Comparison of ENCODE assay signal across 5 mouse cellular contexts in genomic region chr2:39109712-39110111, GRCm38 (mm10). TPM values are rescaled to one million over a fixed set of nuclear protein-coding genes. Genes with fewer than 3 reads are reported as not detected.
DNase-seq lines count a peak whose midpoint lies in the region; ATAC-seq lines count a peak whose summit lies in the region.
"Not testable (repeated sequence)": the region's sequence is repeated elsewhere in the genome, so short reads cannot be mapped to it uniquely, and the experiment has no call there.

No protein-coding gene starts in this region.

- peak; percentile 36 for DNase-seq in NIH3T3 (ENCODE audit: low read depth)
- DNase-seq in liver, embryonic 11.5 days (ENCODE audit: low spot score); liver, embryonic 13.5 days: not testable (repeated sequence)
- DNase-seq in lung, postnatal 36 days: peak; percentile 6

- H3K27ac ChIP-seq in liver, embryonic 11.5 days (ENCODE audit: low read depth, low read length); liver, embryonic 15.5 days (replicated peaks): not testable (repeated sequence)
- H3K27ac ChIP-seq in liver, embryonic 13.5 days: peak overlapping the region; percentile 26; the same call in 1 of the 2 replicates

- not testable (repeated sequence) for H3K9ac ChIP-seq in liver, embryonic 11.5 days (ENCODE audit: low read depth, low read length); liver, embryonic 13.5 days; liver, embryonic 15.5 days

- H3K36me3 ChIP-seq in liver, embryonic 11.5 days (ENCODE audit: control insufficient read depth, insufficient read depth, low read length); liver, embryonic 13.5 days; liver, embryonic 15.5 days (replicated peaks): not testable (repeated sequence)

- ATAC-seq in liver, embryonic 11.5 days (replicated peaks; ENCODE audit: low FRiP score): peak; percentile 53; the same call in 1 of the 2 replicates
- peak; percentile 63 for ATAC-seq in liver, embryonic 13.5 days (ENCODE audit: low read depth)
- 0 out of 2 replicates have a peak, but pooled peaks have one; percentile 28 for ATAC-seq in liver, embryonic 15.5 days (ENCODE audit: insufficient read depth)

- not testable (repeated sequence) for H3K9me3 ChIP-seq in liver, embryonic 11.5 days (ENCODE audit: control insufficient read depth, low read length); liver, embryonic 13.5 days (replicated peaks); liver, embryonic 15.5 days (replicated peaks)

- not testable (repeated sequence) for H3K27me3 ChIP-seq in liver, embryonic 11.5 days (replicated peaks; ENCODE audit: control insufficient read depth, insufficient read depth, low read length); liver, embryonic 13.5 days; liver, embryonic 15.5 days

- H3K4me3 ChIP-seq in liver, embryonic 11.5 days (ENCODE audit: low read depth, low read length); liver, embryonic 13.5 days (replicated peaks); liver, embryonic 15.5 days (replicated peaks): not testable (repeated sequence)

- not testable (repeated sequence) for H3K4me1 ChIP-seq in liver, embryonic 11.5 days (replicated peaks; ENCODE audit: control insufficient read depth, insufficient read depth, low read length)
- H3K4me1 ChIP-seq in liver, embryonic 13.5 days (replicated peaks): peaks cover 19% of the 10 kb centered on the region
- H3K4me1 ChIP-seq in liver, embryonic 15.5 days (replicated peaks): peaks cover 11% of the 10 kb centered on the region

- not testable (repeated sequence) for H3K4me2 ChIP-seq in liver, embryonic 11.5 days; liver, embryonic 13.5 days; liver, embryonic 15.5 days

RNA-seq across cellular contexts. Expression of gene Golga1, which starts 44.4 kb away (rescaled TPM):
- polyA plus RNA-seq in liver, embryonic 11.5 days (2014; fragmentation: Nextera tagmentation; extraction: Ambion mirVana): 18.2 and 20.8 TPM in 2 replicates
- polyA plus RNA-seq in liver, embryonic 13.5 days (2015; fragmentation: Nextera tagmentation; extraction: Ambion mirVana): 9.9 and 11.3 TPM in 2 replicates
- polyA plus RNA-seq in liver, embryonic 15.5 days (2015; fragmentation: Nextera tagmentation; extraction: Ambion mirVana): 9.4 and 10.4 TPM in 2 replicates
